Mouse (Mus musculus) liver, adult 2 months (tissue): ENCODE measurements around the gene Sema4c.

Source experiments
- CTCF ChIP-seq: fragments of 200-500 bp; IDR thresholded peaks from 2 replicates; pipeline ENCODE4 v1.5.1; 2011; ENCODE audit warnings: low read depth, low read length, control low read depth
- POLR2A ChIP-seq: fragments of 200-500 bp; IDR thresholded peaks from 2 replicates; pipeline ENCODE4 v1.6.1; 2011; ENCODE audit warnings: low read length, control low read depth; ENCODE audit not compliant: insufficient read depth; ENCODE audit errors: extremely low read depth

DNA sequence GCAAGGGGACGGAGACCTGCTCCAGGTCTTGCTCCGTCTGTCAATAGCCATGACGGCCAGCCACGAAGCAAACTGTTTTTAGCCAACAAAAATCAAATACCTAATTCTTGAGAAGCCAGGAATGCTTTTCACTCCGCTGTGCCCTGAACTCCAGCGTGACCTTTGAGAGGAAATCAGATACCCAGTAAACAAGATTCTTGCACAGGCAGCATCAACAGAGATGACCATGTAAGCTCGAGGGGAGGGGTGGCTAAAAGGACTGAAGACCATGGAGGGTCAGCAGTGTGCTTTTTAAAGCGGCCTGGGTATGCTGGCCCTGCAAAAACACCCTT lies 21.8 kb downstream of the Sema4c start:
- no peak for TF ChIP-seq CTCF
- TF ChIP-seq POLR2A: no peak
